Comparison of ENCODE assay signal across 11 mouse cellular contexts in the genomic region with DNA sequence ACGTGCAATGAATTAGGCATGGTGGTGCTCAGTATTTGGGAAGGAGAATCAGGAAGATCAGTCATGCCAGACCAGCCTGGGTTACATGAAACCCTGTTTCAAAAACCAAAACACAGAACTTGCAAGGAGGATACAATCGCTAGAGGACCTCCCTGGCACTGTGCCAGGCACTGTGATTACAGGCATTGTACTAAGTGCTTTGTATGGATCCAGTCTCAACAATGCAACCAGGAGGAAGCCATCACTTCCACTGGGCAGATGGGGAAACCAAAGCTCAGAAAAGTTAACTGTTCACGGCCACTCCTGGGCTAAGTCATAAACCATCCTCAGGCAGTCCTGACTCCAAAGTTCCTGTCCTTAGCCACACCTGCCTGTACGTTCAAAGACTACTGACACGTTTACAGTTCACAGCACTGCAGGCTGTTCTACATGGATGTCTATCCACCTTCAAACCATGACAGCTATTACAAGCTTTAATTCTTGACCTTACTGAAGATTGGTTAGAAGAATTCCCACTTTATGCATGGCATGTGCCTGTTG. TPM values are rescaled to one million over a fixed set of nuclear protein-coding genes. Genes with fewer than 3 reads are reported as not detected.
DNase-seq lines count a peak whose midpoint lies in the region; ATAC-seq and TF ChIP-seq lines count a peak whose summit lies in the region.
"Had no signal": no experiment of that assay in that cellular context is flagged by ENCODE, and none has a peak within 500 bp of the region (broad histone marks: within the 10 kb centered on the region; RNA-seq: fewer than 3 reads in every experiment).

No protein-coding gene starts in this region.

- peak overlapping the region; percentile 74 for H3K27ac ChIP-seq in heart, postnatal 0 days (ENCODE audit: low read depth)
- H3K27ac ChIP-seq in lung, postnatal 0 days (ENCODE audit: low read length), result no peak overlapping the region
- H3K27ac ChIP-seq: heart, embryonic 13.5 days had no signal

- peaks cover 3% of the 10 kb centered on the region; the same call in 1 of the 2 replicates for H3K4me1 ChIP-seq in heart, postnatal 0 days (ENCODE audit: control insufficient read depth, insufficient read depth)
- peaks cover 21% of the 10 kb centered on the region; the same call in 1 of the 2 replicates for H3K4me1 ChIP-seq in lung, postnatal 0 days (ENCODE audit: insufficient read depth, low read depth, low read length)

- WGBS in heart, postnatal 0 days, result 53% methylated on average over 5 of the region's 5 CpGs
- 36% methylated on average over 5 of the region's 5 CpGs for WGBS in lung, postnatal 0 days

- 0 out of 2 replicates have a peak, but pooled peaks have one; percentile 47 for ATAC-seq in heart, postnatal 0 days (ENCODE audit: insufficient read depth, low read depth)
- ATAC-seq in lung, postnatal 0 days, result peak; percentile 52
- no peak for ATAC-seq in inflammation-experienced regulatory T-cells, adult 6 months

- peak; percentile 60 for DNase-seq in adrenal gland, postnatal 10 days
- no peak for DNase-seq in adrenal gland, adult 8-10 months
- peak; percentile 21 for DNase-seq in left cerebral cortex, postnatal 4 days
- no peak for DNase-seq in left cerebral cortex, postnatal 36 days (ENCODE audit: low spot score in 2 of 2)
- peak; percentile 22 for DNase-seq in heart, postnatal 0 days (ENCODE audit: low spot score)
- DNase-seq in lung, postnatal 0 days (ENCODE audit: low spot score), result peak; percentile 57
- DNase-seq in left cerebral cortex, adult 18-20 months (ENCODE audit: low spot score in 2 of 2), result no peak
- DNase-seq: cerebellum, postnatal 36 days had no signal

- no peak for TF ChIP-seq CTCF in heart, postnatal 0 days (IDR thresholded peaks at IDR 0.05; ENCODE audit: low read depth)
- no peak for TF ChIP-seq CTCF in lung, postnatal 0 days (IDR thresholded peaks at IDR 0.05)

- no peak for TF ChIP-seq EP300 in heart, postnatal 0 days (IDR thresholded peaks at IDR 0.05; ENCODE audit: low read depth)
- TF ChIP-seq EP300 in lung, postnatal 0 days (IDR thresholded peaks at IDR 0.05), result 0 out of 2 replicates have a peak, but pooled peaks have one; percentile 45

- no peak overlapping the region for H3K9ac ChIP-seq in heart, postnatal 0 days (replicated peaks; ENCODE audit: low read depth, low read length)
- H3K9ac ChIP-seq in lung, postnatal 0 days (replicated peaks; ENCODE audit: low read depth), result no peak overlapping the region
- H3K9ac ChIP-seq: heart, embryonic 13.5 days had no signal

- H3K9me3 ChIP-seq in heart, postnatal 0 days (replicated peaks; ENCODE audit: control insufficient read depth, low read length), result no peaks in the 10 kb centered on the region
- no peaks in the 10 kb centered on the region for H3K9me3 ChIP-seq in lung, postnatal 0 days (ENCODE audit: low read length)
- H3K9me3 ChIP-seq: heart, embryonic 13.5 days had no signal

- H3K4me3 ChIP-seq in heart, postnatal 0 days (ENCODE audit: low read depth, low read length), result no peak overlapping the region
- no peak overlapping the region for H3K4me3 ChIP-seq in lung, postnatal 0 days (ENCODE audit: low read depth, low read length)
- H3K4me3 ChIP-seq: heart, embryonic 13.5 days; myocyte had no signal

- H3K27me3 ChIP-seq in heart, postnatal 0 days (ENCODE audit: control insufficient read depth, insufficient read depth, low read length), result no peaks in the 10 kb centered on the region
- no peaks in the 10 kb centered on the region for H3K27me3 ChIP-seq in lung, postnatal 0 days (replicated peaks; ENCODE audit: insufficient read depth, low read length)
- H3K27me3 ChIP-seq: heart, embryonic 13.5 days had no signal

- H3K4me2 ChIP-seq in heart, postnatal 0 days (ENCODE audit: low read depth, low read length), result no peak overlapping the region
- H3K4me2 ChIP-seq in lung, postnatal 0 days (replicated peaks; ENCODE audit: low read depth, low read length), result no peak overlapping the region
- H3K4me2 ChIP-seq: heart, embryonic 13.5 days had no signal

- intact Hi-C loops in left cerebral cortex, postnatal 4 days (cut with DNase I), result no loop called here
- intact Hi-C loops in left cerebral cortex, postnatal 36 days (cut with DNase I), result no loop called here

- H3K36me3 ChIP-seq in heart, postnatal 0 days (replicated peaks; ENCODE audit: control insufficient read depth, insufficient read depth, low read length), result no peaks in the 10 kb centered on the region
- no peaks in the 10 kb centered on the region for H3K36me3 ChIP-seq in lung, postnatal 0 days (ENCODE audit: insufficient read depth, low read length)
- H3K36me3 ChIP-seq: heart, embryonic 13.5 days had no signal

RNA-seq across cellular contexts. Expression of a gene that starts 5.4 kb away (rescaled TPM):
- total RNA-seq in adrenal gland, postnatal 10 days (2021), result 10 to 100 TPM; 25.1 to 33.8 TPM
- total RNA-seq in adrenal gland, adult 8-10 months (2022), result 10 to 100 TPM; 26.6 to 52.4 (median 38.3) TPM
- 10 to 100 TPM; 51.3 to 52.0 TPM for total RNA-seq in left cerebral cortex, postnatal 4 days (2021)
- 10 to 100 TPM; 34.9 TPM for total RNA-seq in left cerebral cortex, postnatal 36 days (2021)
- total RNA-seq in heart, postnatal 0 days (2014; rRNA removed; ENCODE audit: low replicate concordance), result 17.7 and 26.4 TPM in 2 replicates
- 26.9 and 27.3 TPM in 2 replicates for polyA plus RNA-seq in heart, postnatal 0 days (2015; fragmentation: Nextera tagmentation; extraction: Ambion mirVana)
- polyA plus RNA-seq in lung, postnatal 0 days (2015; fragmentation: Nextera tagmentation; extraction: Ambion mirVana), result 32.0 TPM in 2 replicates
- 10 to 100 TPM; 24.2 to 37.3 TPM for total RNA-seq in left cerebral cortex, adult 18-20 months (2021)
- polyA plus RNA-seq in inflammation-experienced regulatory T-cells, adult 6 months (2017; shearing (Covaris generic)), result 10 to 100 TPM; 50.7 to 65.5 (median 50.7) TPM

RNA-seq across cellular contexts. Expression of a gene that starts 5.6 kb away (rescaled TPM):
- 10 to 100 TPM; 11.9 to 17.4 TPM for total RNA-seq in adrenal gland, postnatal 10 days (2021)
- total RNA-seq in adrenal gland, adult 8-10 months (2022), result 10 to 100 TPM; 16.5 to 24.6 (median 20.8) TPM
- total RNA-seq in left cerebral cortex, postnatal 4 days (2021), result 10 to 100 TPM; 25.0 to 25.1 TPM
- 10 to 100 TPM; 16.4 to 16.6 TPM for total RNA-seq in left cerebral cortex, postnatal 36 days (2021)
- 8.4 and 18.7 TPM in 2 replicates for total RNA-seq in heart, postnatal 0 days (2014; rRNA removed; ENCODE audit: low replicate concordance)
- polyA plus RNA-seq in heart, postnatal 0 days (2015; fragmentation: Nextera tagmentation; extraction: Ambion mirVana), result 8.8 and 9.1 TPM in 2 replicates
- polyA plus RNA-seq in lung, postnatal 0 days (2015; fragmentation: Nextera tagmentation; extraction: Ambion mirVana), result 11.8 and 13.2 TPM in 2 replicates
- total RNA-seq in left cerebral cortex, adult 18-20 months (2021), result 10 to 100 TPM; 15.9 to 17.7 TPM
- 10 to 100 TPM; 16.0 to 22.4 (median 17.1) TPM for polyA plus RNA-seq in inflammation-experienced regulatory T-cells, adult 6 months (2017; shearing (Covaris generic))

RNA-seq across cellular contexts. Expression of a gene that starts 26.7 kb away (rescaled TPM):
- total RNA-seq in adrenal gland, postnatal 10 days (2021), result not detected
- total RNA-seq in adrenal gland, adult 8-10 months (2022), result not detected
- total RNA-seq in left cerebral cortex, postnatal 4 days (2021), result not detected
- total RNA-seq in left cerebral cortex, postnatal 36 days (2021), result not detected
- not detected in 2 replicates for total RNA-seq in heart, postnatal 0 days (2014; rRNA removed; ENCODE audit: low replicate concordance)
- not detected in 2 replicates for polyA plus RNA-seq in heart, postnatal 0 days (2015; fragmentation: Nextera tagmentation; extraction: Ambion mirVana)
- 2.1 and 2.2 TPM in 2 replicates for polyA plus RNA-seq in lung, postnatal 0 days (2015; fragmentation: Nextera tagmentation; extraction: Ambion mirVana)
- total RNA-seq in left cerebral cortex, adult 18-20 months (2021), result not detected
- polyA plus RNA-seq in inflammation-experienced regulatory T-cells, adult 6 months (2017; shearing (Covaris generic)), result not detected
- polyA plus RNA-seq: heart, embryonic 13.5 days had no signal

RNA-seq across cellular contexts. Expression of a gene that starts 28.7 kb away (rescaled TPM):
- total RNA-seq in adrenal gland, postnatal 10 days (2021), result under 1 TPM; 0.15 to 0.24 TPM
- under 1 TPM; 0.09 to 0.28 (median 0.24) TPM for total RNA-seq in adrenal gland, adult 8-10 months (2022)
- total RNA-seq in left cerebral cortex, postnatal 4 days (2021), result not detected
- not detected for total RNA-seq in left cerebral cortex, postnatal 36 days (2021)
- not detected in 2 replicates for total RNA-seq in heart, postnatal 0 days (2014; rRNA removed; ENCODE audit: low replicate concordance)
- 0.07 and 0.12 TPM in 2 replicates for polyA plus RNA-seq in heart, postnatal 0 days (2015; fragmentation: Nextera tagmentation; extraction: Ambion mirVana)
- polyA plus RNA-seq in lung, postnatal 0 days (2015; fragmentation: Nextera tagmentation; extraction: Ambion mirVana), result 0.12 and 0.13 TPM in 2 replicates
- not detected for total RNA-seq in left cerebral cortex, adult 18-20 months (2021)
- under 1 TPM; 0.23 to 0.95 (median 0.47) TPM for polyA plus RNA-seq in inflammation-experienced regulatory T-cells, adult 6 months (2017; shearing (Covaris generic))

RNA-seq across cellular contexts. Expression of a gene that starts 34.2 kb away (rescaled TPM):
- total RNA-seq in adrenal gland, postnatal 10 days (2021), result 1 to 10 TPM; 4.2 to 4.7 TPM
- 1 to 10 TPM; 1.8 to 3.9 (median 2.6) TPM for total RNA-seq in adrenal gland, adult 8-10 months (2022)
- under 1 TPM; 0.26 to 0.83 TPM for total RNA-seq in left cerebral cortex, postnatal 4 days (2021)
- 1 to 10 TPM in 1 of 2 experiments, under 1 TPM in 1; 0.76 to 1.3 TPM for total RNA-seq in left cerebral cortex, postnatal 36 days (2021)
- 11.6 and 11.7 TPM in 2 replicates for total RNA-seq in heart, postnatal 0 days (2014; rRNA removed; ENCODE audit: low replicate concordance)
- polyA plus RNA-seq in heart, postnatal 0 days (2015; fragmentation: Nextera tagmentation; extraction: Ambion mirVana), result 0.14 and 0.34 TPM in 2 replicates
- polyA plus RNA-seq in lung, postnatal 0 days (2015; fragmentation: Nextera tagmentation; extraction: Ambion mirVana), result 53.7 and 54.8 TPM in 2 replicates
- 1 to 10 TPM; 1.6 to 1.9 TPM for total RNA-seq in left cerebral cortex, adult 18-20 months (2021)
- under 1 TPM in 1 of 3 experiments, not detected in 2; 0.28 TPM for polyA plus RNA-seq in inflammation-experienced regulatory T-cells, adult 6 months (2017; shearing (Covaris generic))

Comparison
In these comparisons a context has a peak if more than half of its experiments do, and no peak if none do; other contexts are left out.
1. DNase-seq: peak in adrenal gland, postnatal 10 days (single experiment), left cerebral cortex, postnatal 4 days (single experiment), heart, postnatal 0 days (single experiment) and lung, postnatal 0 days (single experiment); none in adrenal gland, adult 8-10 months (single experiment), left cerebral cortex, postnatal 36 days (0 of 2) and left cerebral cortex, adult 18-20 months (0 of 2).